Mouse (Mus musculus) spleen, adult 2 months (tissue): ENCODE data around the gene Ece1.

Experiments
- CTCF ChIP-seq: fragments of 200-500 bp; IDR thresholded peaks from 2 replicates; pipeline ENCODE4 v1.5.1; 2011; ENCODE audit warnings: mild to moderate bottlenecking, inconsistent platforms; ENCODE audit not compliant: insufficient read depth, insufficient read length, insufficient replicate concordance; ENCODE audit errors: extremely low read depth
- POLR2A ChIP-seq: fragments of 200-500 bp; IDR thresholded peaks from 2 replicates; pipeline ENCODE4 v1.6.1; 2011; ENCODE audit warnings: low read depth, low read length, inconsistent platforms

- TF ChIP-seq CTCF (no peak), POLR2A (no peak)
Measured at GRCm38 (mm10) chr4:137940061-137940460, 78.0 kb downstream of the Ece1 start.
